ENCODE assay signal across 7 mouse cellular contexts in the genomic region with DNA sequence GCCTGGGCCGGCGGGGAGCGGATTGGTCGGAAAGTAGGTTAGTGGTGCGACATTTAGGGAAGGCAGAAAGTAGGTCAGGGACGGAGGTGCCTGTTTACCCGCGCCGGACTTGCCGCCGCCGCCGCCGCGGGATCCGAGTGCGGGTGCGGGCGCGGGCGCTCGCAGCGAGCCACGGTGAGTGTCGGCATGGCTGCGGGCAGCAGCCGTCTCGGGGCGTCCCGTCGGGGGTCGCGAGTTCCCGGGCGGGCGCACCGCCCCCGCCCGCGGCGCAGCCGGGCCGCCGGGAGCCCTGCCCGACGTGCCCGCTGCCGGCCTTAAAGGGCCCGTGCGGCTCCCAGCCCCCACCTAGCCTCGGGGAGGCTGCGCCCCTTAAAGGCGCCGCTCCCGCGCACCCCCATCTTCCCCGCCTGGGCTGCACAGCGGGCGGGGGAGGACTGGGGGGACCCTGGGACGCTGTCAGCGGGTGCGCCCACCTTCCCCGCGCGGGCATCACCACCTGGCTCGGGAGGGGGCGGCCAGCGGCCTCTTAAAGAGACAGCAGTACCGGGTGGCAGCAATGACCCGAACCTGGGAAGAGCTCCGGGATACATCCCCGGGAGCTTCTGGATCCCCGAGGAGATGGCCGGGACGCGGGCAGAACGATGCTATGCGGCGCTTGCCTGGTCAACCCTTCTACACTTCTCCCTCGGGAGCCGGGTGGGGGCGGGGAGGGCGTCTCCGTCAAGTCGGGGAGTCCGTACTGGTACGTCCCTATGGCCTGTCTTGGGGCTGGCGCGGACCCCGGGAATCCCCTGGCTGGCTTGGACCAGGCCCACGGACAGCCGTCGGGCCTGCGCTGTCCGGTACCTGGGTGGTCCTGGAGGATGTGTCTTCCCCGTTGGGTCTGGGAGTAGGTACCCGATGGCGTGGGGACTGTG. TPM values are rescaled to one million over a fixed set of nuclear protein-coding genes. Genes with fewer than 3 reads are reported as not detected.
DNase-seq lines count a peak whose midpoint lies in the region; ATAC-seq and TF ChIP-seq lines count a peak whose summit lies in the region.

No protein-coding gene starts in this region.

- peak; percentile 36; the same call in 1 of the 2 replicates for ATAC-seq in cerebellum, adult (ENCODE audit: insufficient number of reproducible peaks, low FRiP score, low TSS enrichment)
- peak; percentile 70 for ATAC-seq in hindbrain, postnatal 0 days

- peak; percentile 46 for DNase-seq in R1 (ENCODE audit: low read depth, low spot score)
- peak; percentile 49 to 61 for DNase-seq in frontal cortex, adult 2 months (ENCODE audit: extremely low spot score in 1 of 2, low spot score in 1 of 2)
- DNase-seq in hindbrain, postnatal 0 days (ENCODE audit: low spot score), result peak; percentile 80
- DNase-seq in left cerebral cortex, adult 8-10 months (ENCODE audit: low spot score in 2 of 2), result peak; percentile 54 to 73
- peak; percentile 59 for DNase-seq in lung, postnatal 36 days
- peak; percentile 78 for DNase-seq in right cerebral cortex, postnatal 25 days

- WGBS in hindbrain, postnatal 0 days, result under 1% methylated on average over 82 of the region's 98 CpGs

- no peaks in the 10 kb centered on the region for H3K9me3 ChIP-seq in hindbrain, postnatal 0 days (ENCODE audit: low read length)

- H3K4me1 ChIP-seq in hindbrain, postnatal 0 days (ENCODE audit: insufficient read depth, low read length), result peaks cover 29% of the 10 kb centered on the region

- H3K4me2 ChIP-seq in hindbrain, postnatal 0 days (ENCODE audit: low read depth, low read length), result peak overlapping the region; percentile 80

- TF ChIP-seq CTCF in hindbrain, postnatal 0 days (IDR thresholded peaks at IDR 0.05; ENCODE audit: low read depth), result no peak

- no peaks in the 10 kb centered on the region for H3K27me3 ChIP-seq in hindbrain, postnatal 0 days (ENCODE audit: insufficient read depth, low read length)

- H3K9ac ChIP-seq in hindbrain, postnatal 0 days (replicated peaks; ENCODE audit: low read length), result peak overlapping the region; percentile 89

- H3K4me3 ChIP-seq in hindbrain, postnatal 0 days (ENCODE audit: low read length), result peak overlapping the region; percentile 96

- H3K27ac ChIP-seq in hindbrain, postnatal 0 days, result peak overlapping the region; percentile 96

- no peaks in the 10 kb centered on the region for H3K36me3 ChIP-seq in hindbrain, postnatal 0 days (ENCODE audit: insufficient read depth, low read length)

RNA-seq across cellular contexts. Expression of a gene that starts 0.5 kb away (rescaled TPM):
- polyA plus RNA-seq in frontal cortex, adult 2 months (2012; rRNA removed), result 26.9 and 28.9 TPM in 2 replicates
- total RNA-seq in hindbrain, postnatal 0 days (2014; rRNA removed), result 23.5 and 29.9 TPM in 2 replicates
- polyA plus RNA-seq in hindbrain, postnatal 0 days (2015; fragmentation: Nextera tagmentation; extraction: Ambion mirVana), result 19.8 and 22.2 TPM in 2 replicates
- 10 to 100 TPM; 29.6 to 37.8 (median 30.6) TPM for total RNA-seq in left cerebral cortex, adult 8-10 months (2022)

Comparison
In these comparisons a context has a peak if more than half of its experiments do, and no peak if none do; other contexts are left out.
1. Peak in every context shown above with its lines: DNase-seq, ATAC-seq, H3K4me3 ChIP-seq and H3K27ac ChIP-seq.